Mouse (Mus musculus) retina, postnatal 7 days (tissue): ENCODE data around the gene Tmem216.
"Not testable (repeated sequence)": the region's sequence is repeated elsewhere in the genome, so short reads cannot be mapped to it uniquely, and the experiment has no call there.

Source experiments
- DNase-seq: peaks from one replicate; pipeline ENCODE4 v3.0.0-alpha.2; 2012; ENCODE audit warnings: low read depth, low spot score

The Tmem216 gene

GRCm38 (mm10) chr19:10565217-10565616 is 9.2 kb upstream of the Tmem216 start:
- no peak for DNase-seq

GRCm38 (mm10) chr19:10564278-10564677 is 8.2 kb upstream of the Tmem216 start:
- no peak for DNase-seq

- no peak for DNase-seq
Measured at GRCm38 (mm10) chr19:10562351-10562750, 6.3 kb upstream of the Tmem216 start.

DNA sequence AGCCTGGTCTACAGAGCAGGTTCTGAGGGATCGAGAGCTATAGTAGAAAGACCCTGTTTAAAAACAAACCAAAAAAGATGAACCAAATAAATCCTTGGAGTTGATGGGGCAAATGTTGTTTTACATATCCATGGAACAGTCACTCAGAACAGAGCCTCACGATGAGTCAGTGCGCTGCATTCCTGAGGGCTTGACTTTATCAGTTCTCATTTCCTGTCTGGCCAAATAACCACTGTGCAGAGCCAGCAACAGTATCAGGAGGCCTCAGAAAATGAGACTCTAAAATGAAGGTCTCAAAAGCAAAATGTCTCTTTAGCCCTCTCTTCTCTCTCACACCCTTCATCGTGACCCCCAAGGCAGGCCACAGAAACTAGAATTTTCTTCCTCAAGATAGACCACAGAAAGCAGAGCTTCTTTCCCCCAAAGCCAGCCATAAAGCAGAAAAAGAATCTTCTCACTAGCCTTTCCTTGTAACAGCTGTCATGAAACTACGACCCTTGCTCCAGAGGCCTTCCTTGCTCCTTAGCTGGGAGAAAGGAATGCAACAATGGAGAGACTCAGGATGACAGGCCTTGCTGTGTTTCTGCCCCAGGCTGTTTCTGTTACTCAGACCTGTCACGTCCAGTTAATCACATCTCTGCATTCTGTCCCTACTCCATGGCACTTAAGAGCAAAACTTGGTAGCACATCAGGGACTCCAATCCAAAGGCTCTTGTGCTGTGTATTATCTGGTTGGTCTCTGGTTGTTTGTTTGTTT is 5.7 kb upstream of the Tmem216 start:
- DNase-seq = no peak

- DNase-seq = no peak
Measured at GRCm38 (mm10) chr19:10560108-10560507, 4.1 kb upstream of the Tmem216 start.

- DNase-seq = not testable (repeated sequence)
Measured at GRCm38 (mm10) chr19:10557837-10558375, 1.9 kb upstream of the Tmem216 start.

GRCm38 (mm10) chr19:10557430-10557829 is 1.4 kb upstream of the Tmem216 start:
- DNase-seq = no peak

DNA sequence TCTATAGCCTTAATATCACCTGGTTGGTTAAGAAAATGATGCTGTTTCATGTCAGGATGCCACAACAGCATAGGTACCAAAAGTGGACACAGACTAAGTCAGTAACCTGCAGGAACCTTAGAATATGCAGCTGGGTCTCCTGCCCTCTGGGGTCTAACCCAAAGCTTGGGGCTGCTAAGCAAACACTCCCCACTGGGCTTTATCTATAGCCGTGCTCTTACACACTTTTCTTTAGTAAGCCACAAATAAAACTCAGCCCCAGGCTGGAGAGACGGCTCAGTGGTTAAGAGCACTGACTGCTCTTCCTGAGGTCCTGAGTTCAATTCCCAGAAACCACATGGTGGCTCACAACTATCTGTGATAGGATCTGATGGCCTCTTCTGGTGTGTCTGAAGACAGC is 963 bp upstream of the Tmem216 start:
- no peak for DNase-seq

GRCm38 (mm10) chr19:10539454-10539853 is 16.6 kb downstream of the Tmem216 start:
- DNase-seq = no peak

GRCm38 (mm10) chr19:10530082-10530481 is 26.0 kb downstream of the Tmem216 start:
- no peak for DNase-seq

- peak; percentile 46 for DNase-seq
Measured at GRCm38 (mm10) chr19:10525910-10526309, 30.1 kb downstream of the Tmem216 start, which contains the start of gene Sdhaf2. Gene Sdhaf2, minus strand, starts transcription at chr19:10526142.

DNA sequence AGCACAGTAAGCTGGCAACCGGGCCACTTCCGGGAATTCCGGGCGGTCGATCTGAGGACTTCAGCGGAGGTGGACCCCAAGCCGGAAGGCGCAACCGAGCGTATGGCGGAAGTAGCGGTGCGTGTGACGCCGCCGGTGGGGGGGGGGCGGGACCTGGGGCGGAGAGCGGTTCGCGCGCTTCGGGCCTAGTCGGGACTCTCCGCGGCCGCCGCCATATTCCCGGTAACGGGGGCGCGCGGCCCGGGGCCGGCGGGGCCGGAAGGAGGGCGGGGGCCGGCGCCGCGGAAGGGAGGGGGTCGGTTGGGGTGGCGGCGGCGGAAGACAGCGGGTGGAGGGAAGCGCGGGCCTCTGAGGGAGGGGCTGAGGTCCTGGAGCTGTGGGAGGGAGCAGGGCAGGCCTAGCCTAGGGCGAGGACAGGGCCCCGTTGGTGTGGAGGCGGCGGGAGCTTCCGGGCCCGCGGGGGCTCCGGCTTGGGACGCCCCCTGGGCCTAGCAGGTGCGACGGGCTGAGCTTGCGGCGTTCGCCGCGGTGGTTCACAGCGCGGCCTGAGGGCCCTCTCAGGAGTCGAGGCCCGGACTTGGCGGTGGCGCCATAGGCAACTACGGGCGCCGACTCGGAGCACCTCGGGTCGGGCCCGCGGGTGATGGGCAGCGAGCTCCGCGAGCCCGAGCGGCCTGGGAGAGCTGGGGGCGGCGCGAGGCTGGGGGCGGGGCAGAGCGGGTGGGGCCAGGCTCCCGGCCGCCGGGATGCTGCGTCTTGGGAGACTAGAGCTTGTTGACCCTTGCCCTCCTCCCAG is 30.7 kb downstream of the Tmem216 start, which contains the start of gene Cpsf7:
Gene Cpsf7, plus strand, starts transcription at position 161 of the 796 bp plus-strand sequence.
- peak; percentile 89 for DNase-seq

DNA sequence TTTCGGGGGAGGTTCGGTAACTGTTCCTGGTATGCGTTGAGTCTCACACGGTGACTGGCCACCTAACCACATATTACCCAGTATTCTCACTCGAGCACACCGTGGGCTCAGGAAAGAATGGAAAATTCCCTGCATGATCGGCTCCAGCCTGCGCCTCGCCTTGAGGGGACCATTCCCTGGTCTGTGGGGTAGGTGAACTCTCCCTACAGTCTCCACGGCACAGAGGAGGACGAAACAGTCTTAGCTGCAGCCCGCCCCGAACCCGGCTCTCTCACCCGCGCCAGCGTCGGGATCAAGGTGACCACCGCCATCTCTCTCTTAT is 31.3 kb downstream of the Tmem216 start:
- no peak for DNase-seq

DNA sequence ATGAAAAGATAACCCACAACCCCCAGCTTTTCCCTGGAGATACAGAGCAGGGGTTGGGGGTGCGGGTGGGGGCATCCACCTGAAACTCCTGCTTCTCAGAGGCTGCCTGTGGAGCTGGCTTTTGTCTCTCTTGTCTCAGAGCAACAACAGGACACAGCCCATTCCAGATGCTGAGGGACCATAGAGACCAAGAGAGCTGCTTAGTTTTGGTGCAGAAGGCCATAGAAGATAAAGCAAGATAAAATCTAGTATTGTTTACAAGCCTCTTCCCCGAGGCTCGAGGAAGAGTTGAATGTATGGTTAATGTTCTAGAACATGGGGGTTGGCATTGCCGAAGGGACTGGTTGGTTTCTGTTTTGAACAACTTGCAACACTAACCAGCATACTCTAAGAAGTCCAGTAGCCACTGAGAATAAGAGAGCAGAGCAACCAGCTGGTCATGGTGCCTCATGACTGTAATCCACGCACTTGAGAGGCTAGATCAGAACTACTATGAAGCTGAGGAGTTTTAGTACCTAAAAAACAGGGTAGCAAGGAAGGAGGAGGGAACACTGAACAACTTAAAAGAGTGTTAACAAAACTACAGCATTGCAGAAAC is 32.5 kb downstream of the Tmem216 start:
- DNase-seq = no peak

- DNase-seq = no peak
Measured at GRCm38 (mm10) chr19:10521926-10522325, 34.1 kb downstream of the Tmem216 start.

DNA sequence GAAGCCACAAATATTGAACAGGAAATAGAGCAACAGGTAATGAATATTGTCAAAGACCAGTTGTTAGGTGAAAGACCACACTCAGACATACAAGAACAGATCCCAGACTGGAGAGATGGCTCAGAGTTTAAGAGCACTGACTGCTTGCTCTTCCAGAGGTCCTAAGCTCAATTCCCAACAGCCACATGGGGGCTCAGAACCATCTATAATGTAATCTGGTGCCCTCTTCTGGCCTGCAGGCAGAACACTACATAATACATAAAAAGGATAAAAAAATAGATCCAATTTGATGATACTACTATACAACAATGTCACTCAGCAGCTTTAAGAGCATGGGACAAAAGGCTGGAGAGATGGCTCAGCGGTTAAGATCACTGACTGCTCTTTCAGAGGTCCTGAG is 35.7 kb downstream of the Tmem216 start:
- DNase-seq = no peak

DNA sequence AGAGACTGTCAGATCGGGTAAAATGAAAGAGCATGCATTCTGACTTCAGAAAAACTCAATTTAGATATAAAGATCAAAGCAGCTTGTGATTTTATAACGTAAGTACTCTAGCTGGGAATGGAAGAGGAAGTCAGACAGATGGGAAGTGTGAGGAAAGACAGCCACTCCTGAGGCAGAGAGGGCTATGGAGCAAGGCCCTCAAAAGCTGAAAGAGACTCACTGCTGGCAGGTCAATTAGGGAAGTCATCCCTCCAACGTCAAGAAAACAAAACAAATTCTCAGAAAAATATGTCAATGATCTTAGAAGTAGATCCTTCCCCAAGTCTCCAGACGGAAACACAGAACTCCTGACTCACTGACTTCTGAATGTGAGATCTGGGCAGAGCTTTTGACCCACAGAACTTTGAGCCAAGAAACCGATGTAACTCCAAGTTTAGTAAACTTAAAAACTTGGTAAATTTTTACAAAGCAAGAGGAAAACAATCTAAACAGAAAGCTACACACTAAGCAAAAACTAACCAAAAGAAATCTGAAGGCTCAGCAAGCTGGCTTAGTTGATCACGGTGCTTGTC is 45.2 kb downstream of the Tmem216 start:
- no peak for DNase-seq

- peak; percentile 50 for DNase-seq
Measured at GRCm38 (mm10) chr19:10502571-10502970, 53.5 kb downstream of the Tmem216 start.

- no peak for DNase-seq
Measured at GRCm38 (mm10) chr19:10500581-10500980, 55.5 kb downstream of the Tmem216 start.

DNA sequence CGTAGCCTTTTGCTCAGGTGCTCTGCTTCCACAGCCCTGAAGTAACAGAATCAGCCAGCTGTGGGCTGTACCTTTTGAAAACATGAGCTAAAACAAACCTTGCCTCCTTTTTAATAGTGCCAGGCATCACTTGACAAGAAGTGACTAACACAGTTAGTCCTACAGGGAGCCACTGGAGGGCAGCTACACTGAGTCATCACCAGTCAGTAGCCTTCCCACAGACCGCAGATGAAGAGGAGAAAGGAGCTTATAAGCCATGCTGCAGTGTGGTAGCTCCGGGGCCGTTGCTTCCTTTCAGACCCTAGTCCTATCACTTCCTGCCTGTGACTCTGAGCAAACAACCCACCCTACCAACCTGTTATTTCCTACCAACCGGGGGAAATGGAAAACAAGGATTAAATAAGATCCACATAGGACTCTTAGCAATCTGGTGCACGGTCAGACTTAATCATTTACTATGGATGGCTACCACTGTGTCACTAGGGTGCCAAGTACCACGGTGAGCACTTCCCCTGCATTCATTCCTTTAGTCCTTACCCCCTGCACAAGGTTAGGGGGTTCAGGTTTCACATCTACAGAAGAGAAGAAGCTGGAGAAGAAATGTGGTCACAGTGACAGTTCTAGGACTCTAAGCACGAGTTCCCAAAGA is 58.4 kb downstream of the Tmem216 start:
- no peak for DNase-seq

DNA sequence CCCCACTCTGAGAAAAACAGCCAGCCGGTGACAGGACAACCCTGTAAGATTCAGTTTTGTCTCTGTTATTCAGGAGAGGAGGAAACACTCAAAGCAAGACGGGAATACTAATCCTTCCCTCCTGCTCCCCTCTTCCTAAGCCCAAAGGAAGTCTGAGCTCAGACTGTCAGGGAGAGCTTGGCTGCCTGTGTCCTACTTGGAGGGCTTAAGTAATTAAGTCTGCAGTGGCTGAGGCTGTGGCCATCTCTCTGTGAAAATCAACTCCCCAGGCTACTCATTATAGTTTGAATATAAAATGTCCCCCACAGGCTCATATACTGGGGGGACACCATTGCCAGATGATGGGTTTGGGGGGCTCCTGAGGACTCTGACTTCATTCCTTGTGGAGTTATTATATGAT is 59.1 kb downstream of the Tmem216 start:
- DNase-seq = peak; percentile 40
